Mouse (Mus musculus): ENCODE measurements around the gene Gla. TPM values are rescaled to one million over a fixed set of nuclear protein-coding genes. Genes with fewer than 3 reads are reported as not detected.
A peak's percentile ranks its signal among the peaks of the same experiment; 100 is the strongest.
"Not testable (repeated sequence)": the region's sequence is repeated elsewhere in the genome, so short reads cannot be mapped to it uniquely, and the experiment has no call there.

The Gla gene
- total RNA-seq, 1 experiment from 2014 or later: 9.0 TPM

- no peak for DNase-seq
Observed at GRCm38 (mm10) chrX:134588261-134588660, 12.7 kb downstream of the Gla start.

DNA sequence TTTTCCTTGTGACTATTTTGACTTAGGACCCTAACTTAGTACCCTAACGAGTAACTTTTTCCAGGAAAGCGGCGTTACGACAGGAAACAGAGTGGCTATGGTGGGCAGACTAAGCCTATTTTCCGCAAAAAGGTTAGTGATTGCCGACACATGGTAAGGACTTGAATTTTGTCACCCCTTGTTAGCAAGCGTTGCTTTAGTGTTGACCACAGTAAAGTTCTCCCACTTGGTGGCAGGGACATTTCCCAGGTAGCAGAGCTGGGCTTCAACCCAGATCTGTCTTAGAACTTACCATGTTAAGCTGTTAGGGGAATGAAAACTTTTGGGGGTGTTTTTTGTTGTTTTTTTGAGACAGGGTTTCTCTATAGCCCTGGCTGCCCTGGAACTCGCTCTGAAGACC is 14.5 kb downstream of the Gla start:
- no peak for DNase-seq

DNA sequence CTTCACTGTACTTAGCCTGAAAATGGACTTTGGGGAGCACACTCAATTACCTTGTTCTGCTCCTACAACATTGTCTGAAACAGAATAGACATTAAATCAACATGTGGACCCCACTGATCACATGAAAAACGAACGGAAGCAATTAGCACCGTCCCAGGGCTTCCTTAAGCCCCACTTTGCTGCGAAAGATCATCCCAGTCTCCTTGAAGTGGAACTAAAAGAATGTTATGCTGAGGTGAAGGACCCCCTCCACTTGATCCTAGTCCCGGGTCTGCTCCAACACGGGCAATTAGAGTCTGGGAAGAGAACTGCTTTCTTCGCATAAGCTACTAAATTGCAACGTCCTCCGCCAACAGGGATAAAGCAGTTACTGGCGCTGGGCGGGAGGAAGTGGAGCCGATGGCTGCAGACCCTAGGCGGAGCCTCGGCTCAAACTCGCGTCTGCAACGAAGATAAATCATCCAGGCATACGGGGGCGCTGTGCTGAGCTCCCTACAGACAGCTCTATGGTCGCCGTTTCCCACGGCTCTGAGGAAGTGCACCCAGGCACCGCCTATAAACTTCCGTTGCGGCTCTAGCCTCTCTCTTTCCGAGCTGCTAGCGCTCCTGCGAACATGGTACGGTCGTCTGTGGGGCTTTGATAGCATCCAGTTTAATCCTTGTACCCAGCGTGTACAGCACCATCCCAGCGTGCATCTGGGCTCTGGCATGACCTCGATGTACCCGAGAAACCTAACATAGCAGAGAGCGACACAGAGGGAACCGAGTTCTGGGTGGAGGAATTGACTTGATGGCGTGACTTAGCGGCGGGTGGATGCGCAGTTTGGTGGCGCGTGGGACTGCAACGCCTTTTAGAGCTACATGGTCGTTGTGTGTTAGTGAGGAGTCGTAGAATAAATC is 15.6 kb downstream of the Gla start, which contains the start of gene Rpl36a:
Gene Rpl36a, plus strand, starts transcription at position 552 of the 900 bp plus-strand sequence.
- DNase-seq: peak; percentile 84

DNA sequence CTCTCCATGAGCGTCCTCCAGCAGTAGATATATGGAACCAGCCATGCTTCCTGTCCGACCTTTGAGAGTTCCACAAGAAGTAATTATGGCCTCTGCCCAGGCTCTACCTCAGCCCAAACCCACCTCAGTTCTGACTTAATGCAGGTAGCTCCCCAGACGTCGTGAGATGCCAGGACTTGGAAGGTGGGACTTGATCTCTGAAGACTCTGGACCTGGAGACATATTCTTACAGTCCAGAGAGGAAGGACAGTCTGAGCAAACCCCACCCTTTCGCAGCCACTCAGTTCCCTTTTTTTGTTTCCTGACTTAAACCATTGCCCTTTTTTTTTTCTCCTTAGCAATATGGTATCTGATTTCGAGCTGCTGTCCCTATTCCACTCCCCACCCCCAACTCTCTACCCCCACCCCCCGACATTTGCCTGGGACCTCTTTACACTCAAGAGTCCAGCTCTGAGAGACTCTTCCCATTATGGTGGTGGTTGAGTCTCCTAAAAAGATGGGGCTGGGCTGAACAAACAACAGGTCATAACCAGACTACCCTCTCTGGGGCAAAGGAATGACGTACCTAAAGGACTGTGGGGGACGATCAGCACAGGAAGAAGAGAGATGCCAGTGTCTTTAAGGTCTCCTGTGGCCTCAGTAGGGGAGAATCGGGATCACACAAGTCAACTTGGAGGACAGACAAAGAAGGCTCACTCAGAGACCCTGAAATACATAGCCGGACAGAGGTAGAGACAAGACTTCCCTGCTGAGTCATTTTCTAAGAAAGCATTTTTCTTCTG is 17.8 kb downstream of the Gla start, which contains the start of gene Btk:
Gene Btk, minus strand, starts transcription at position 683 of the 782 bp plus-strand sequence.
- DNase-seq: no peak

DNA sequence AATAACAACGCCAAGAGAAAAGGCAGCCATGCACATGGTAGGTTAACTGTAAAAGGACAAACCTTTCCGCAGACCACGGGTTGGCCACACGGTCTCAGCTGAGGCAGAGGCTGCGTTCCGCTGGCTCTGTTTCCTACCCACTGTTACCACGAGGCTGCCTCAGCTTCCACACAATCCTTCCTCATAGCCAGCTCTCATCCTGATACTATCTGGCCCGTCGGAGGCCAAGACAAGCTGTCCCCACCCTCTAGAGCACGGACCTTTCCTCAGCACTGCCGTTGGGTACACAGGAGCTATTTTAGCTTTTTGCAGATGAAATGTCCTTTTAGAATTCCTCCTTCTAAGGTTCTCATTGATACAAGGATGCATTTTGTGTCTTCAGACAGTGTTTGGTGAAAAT is 18.7 kb downstream of the Gla start:
- DNase-seq: no peak

DNA sequence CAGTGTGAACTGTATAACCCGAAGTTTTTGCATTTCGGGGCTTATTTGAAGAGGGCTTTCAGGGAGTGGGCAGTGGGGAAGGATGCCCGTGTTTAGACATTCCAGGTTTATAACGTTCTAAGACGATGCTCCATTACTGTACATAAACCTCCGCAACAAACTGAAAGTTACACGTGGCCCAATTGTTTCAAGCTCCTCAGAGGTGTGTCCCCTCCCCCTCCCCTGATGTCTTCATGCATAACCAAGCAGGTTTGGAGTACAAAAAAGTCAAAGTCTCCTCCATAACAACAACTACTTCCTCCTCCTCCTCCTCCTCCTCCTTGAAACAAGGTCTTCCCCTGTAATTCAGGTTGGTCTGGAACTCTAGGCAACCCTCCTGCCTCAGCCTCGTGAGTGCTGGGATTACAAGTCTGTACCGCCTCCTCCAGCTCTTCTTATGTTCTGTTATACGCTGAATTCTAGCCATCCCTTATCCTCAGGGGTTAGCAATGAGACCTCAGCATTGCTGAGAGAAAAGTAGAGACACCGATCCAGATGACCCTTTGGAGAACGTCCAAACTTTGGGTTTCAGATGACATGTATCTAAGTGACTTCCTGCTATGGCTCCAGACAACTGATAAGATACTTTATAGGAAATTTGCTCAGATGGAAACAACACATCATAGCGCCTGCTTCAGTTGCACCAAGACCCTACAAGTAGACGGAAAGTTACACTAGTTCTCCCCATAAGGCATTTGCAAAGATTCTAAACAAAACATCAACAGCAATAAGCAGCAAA is 20.2 kb downstream of the Gla start:
- no peak for DNase-seq

GRCm38 (mm10) chrX:134577896-134578295 is 23.0 kb downstream of the Gla start:
- DNase-seq: no peak

- DNase-seq: no peak
Observed at GRCm38 (mm10) chrX:134566536-134567222, 34.2 kb downstream of the Gla start.

DNA sequence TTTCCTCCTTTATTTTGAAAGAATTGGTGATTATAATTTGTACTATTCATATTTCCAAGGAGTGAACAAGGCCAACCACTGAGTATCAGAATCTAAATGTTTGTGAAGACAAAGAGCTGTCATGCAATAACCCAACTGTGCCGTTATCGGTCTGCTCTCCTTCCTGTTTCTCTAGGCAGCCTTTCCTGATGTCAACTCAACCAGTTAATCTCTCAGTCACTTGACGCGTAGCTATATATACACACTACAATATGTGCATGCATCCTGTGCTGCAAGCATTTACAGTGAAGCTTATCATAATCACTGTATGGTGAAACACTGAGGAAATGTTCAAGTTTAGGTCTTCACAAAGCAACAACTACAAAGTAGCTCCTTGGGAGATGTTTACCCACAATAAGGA is 36.6 kb downstream of the Gla start:
- no peak for DNase-seq

- no peak for DNase-seq
Observed at GRCm38 (mm10) chrX:134554425-134554824, 46.5 kb downstream of the Gla start.

- no peak for DNase-seq
Observed at GRCm38 (mm10) chrX:134553326-134553725, 47.6 kb downstream of the Gla start.

GRCm38 (mm10) chrX:134550903-134551302 is 50.0 kb downstream of the Gla start:
- DNase-seq: no peak

- DNase-seq: no peak
Observed at GRCm38 (mm10) chrX:134547330-134547729, 53.6 kb downstream of the Gla start.

GRCm38 (mm10) chrX:134541955-134542308 is 59.0 kb downstream of the Gla start:
- no peak for DNase-seq

DNA sequence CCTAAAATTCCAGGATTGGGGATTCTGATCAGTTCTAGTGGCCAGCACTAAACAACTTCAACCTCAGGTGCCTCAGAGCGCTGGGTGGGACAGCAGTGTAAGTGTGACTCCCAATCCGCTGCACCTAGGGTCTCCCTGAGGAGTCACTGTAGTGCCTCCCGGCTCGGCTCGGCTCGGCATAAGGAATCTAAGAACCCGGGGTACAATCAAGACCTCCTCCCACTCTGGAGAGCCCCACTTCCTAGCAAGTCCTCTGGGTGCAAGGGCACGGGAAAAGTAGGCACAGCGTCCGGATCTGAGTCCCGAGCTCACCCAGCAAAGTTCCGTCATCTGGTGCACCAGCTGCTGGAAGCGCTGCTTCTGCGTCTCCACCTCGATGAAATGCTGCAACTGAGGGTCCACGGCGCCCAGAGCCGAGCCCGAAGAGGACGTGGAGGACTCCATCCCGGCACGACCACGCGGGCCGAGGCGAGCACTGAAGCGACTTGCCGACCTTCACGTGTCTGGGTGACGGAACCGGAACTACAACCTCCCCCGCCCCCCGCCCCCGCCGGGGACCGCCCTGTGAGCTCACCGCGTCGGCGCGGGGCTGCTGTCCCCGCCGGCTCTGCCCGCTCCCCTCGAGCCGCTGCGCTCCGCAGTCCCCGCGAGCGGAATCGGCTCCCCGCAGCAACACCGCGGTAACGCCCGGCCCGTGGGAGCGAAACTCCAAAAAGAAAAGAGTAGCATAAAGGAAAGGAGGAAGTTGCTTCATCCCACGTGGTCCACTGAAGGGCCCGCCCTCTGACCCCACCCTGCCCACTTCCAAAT is 59.6 kb downstream of the Gla start, which contains the start of gene Timm8a1:
Gene Timm8a1, minus strand, starts transcription at position 721 of the 810 bp plus-strand sequence.
- DNase-seq: peak; percentile 58

GRCm38 (mm10) chrX:134540414-134541135 is 60.4 kb downstream of the Gla start:
- DNase-seq: no peak

DNA sequence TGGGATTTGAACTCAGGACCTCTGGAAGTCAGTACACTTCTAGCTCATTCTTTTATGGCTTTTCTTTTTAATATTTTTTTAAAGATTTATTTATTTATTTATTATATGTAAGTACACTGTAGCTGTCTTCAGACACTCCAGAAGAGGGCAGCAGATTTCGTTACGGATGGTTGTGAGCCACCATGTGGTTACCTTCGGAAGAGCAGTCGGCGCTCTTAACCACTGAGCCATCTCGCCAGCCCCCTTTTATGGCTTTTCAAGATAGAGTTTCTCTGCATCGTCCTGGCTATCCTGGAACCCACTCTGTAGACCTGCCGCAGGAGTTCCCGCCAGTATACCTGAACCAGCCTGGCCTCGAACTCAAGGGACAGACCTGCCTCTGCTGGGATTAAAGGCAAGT is 61.1 kb downstream of the Gla start:
- not testable (repeated sequence) for DNase-seq

Measured in adrenal gland, postnatal 25 days (tissue).